Mouse (Mus musculus) neural tube, embryonic 13.5 days (tissue): ENCODE results near the gene Mfsd2b. TPM values are rescaled to one million over a fixed set of nuclear protein-coding genes. Genes with fewer than 3 reads are reported as not detected.
"Not testable (repeated sequence)": the region's sequence is repeated elsewhere in the genome, so short reads cannot be mapped to it uniquely, and the experiment has no call there.

ENCODE experiments used
- ATAC-seq: fragments of 200-750 bp; cut with Nextera tagmentation; 2 replicates; pipeline ENCODE4 v1.8.0; 2017; ENCODE audit warnings: low read depth, mild to moderate bottlenecking, moderate TSS enrichment, moderate library complexity
- H3K27ac ChIP-seq: fragments of 300-500 bp; sonication (generic); replicated peaks from 2 replicates; pipeline ENCODE4 v1.5.1; 2015; ENCODE audit warnings: moderate library complexity, mild to moderate bottlenecking, inconsistent platforms
- H3K27me3 ChIP-seq: fragments of 300-500 bp; sonication (generic); 2 replicates; pipeline ENCODE4 v1.6.1; 2015; ENCODE audit warnings: mild to moderate bottlenecking, inconsistent platforms
- H3K36me3 ChIP-seq: fragments of 300-500 bp; sonication (generic); 2 replicates; pipeline ENCODE4 v1.6.1; 2015; ENCODE audit warnings: mild to moderate bottlenecking, inconsistent platforms
- H3K4me1 ChIP-seq: fragments of 300-500 bp; sonication (generic); replicated peaks from 2 replicates; pipeline ENCODE4 v1.6.1; 2015; ENCODE audit warnings: inconsistent platforms
- H3K4me2 ChIP-seq: fragments of 300-500 bp; sonication (generic); 2 replicates; pipeline ENCODE4 v1.6.1; 2015; ENCODE audit warnings: inconsistent platforms, mild to moderate bottlenecking, moderate library complexity
- H3K4me3 ChIP-seq: fragments of 300-500 bp; sonication (generic); 2 replicates; pipeline ENCODE4 v1.5.1; 2015; ENCODE audit warnings: mild to moderate bottlenecking, inconsistent platforms
- H3K9ac ChIP-seq: fragments of 300-500 bp; sonication (generic); 2 replicates; pipeline ENCODE4 v1.6.1; 2015; ENCODE audit warnings: moderate library complexity, mild to moderate bottlenecking, inconsistent platforms
- H3K9me3 ChIP-seq: fragments of 300-500 bp; sonication (generic); 2 replicates; pipeline ENCODE4 v1.6.1; 2016; ENCODE audit warnings: inconsistent platforms
- WGBS: fragments of 180-500 bp; shearing (Covaris S2); methylation state at CpG from one replicate; pipeline ENCODE4 v1.1.7; 2015; 5-methylcytosine and 5-hydroxymethylcytosine counted together
- polyA plus RNA-seq: library from polyadenylated mRNA; unstranded; fragments of >200 nt; fragmentation: Nextera tagmentation; extraction: Ambion mirVana; gene quantifications from 2 replicates; pipeline ENCODE4 v1.2.1, GENCODE M21; 2015

The Mfsd2b gene
- 2.8 and 3.2 TPM in 2 replicates for polyA plus RNA-seq

DNA sequence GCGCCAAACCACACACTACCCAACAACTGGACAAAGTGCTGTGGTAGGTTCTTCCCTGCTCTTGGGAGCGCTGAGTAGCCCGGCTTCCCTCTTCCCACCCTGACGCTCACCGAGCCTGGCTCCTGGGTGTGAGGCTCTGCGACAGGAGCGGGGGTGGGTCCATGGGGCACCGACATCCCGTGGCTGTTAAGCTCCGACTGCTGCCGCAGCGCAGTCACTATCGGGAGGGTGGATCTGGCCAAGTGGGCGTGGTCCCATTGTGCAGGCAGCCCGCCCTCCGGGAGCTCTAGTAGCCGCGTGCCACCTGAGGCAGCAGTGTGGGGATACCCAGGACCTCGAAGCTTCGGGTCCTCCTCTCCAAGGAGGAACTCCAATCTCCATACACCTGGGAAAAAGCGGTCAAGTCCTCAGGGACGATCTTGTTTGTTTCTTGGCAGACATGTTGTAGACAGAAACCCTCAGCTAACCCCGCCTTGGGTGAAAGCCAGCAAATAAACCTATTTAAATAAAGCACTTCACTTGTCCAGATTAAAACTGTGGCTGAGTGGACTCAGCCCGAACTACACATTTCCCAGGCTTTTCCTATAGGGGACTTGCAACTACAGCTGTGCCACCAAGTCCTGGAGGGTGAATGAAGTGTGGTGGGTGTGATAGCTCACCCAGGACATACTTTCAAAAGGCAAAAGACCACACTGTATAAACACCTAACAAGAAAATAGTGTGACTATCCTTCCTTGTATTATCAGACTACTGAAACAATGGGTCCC lies at the start of gene Mfsd2b:
TSS of gene Mfsd2b (minus strand) at position 199 of the 767 bp plus-strand sequence.
- H3K9me3 ChIP-seq: no peaks in the 10 kb centered on the region
- peak; percentile 89 for ATAC-seq
- H3K36me3 ChIP-seq: peaks cover 10% of the 10 kb centered on the region
- peaks cover 11% of the 10 kb centered on the region for H3K4me1 ChIP-seq
- WGBS: 4% methylated on average over 24 of the region's 24 CpGs
- 0 out of 2 replicates have a peak, but pooled peaks cover 5% of the 10 kb centered on the region for H3K27me3 ChIP-seq
- H3K27ac ChIP-seq: no peak within 1 kb of the TSS
- H3K4me2 ChIP-seq: peak within 1 kb of the TSS; percentile 84
- peak within 1 kb of the TSS; percentile 71 for H3K9ac ChIP-seq
- peak within 1 kb of the TSS; percentile 40 for H3K4me3 ChIP-seq

DNA sequence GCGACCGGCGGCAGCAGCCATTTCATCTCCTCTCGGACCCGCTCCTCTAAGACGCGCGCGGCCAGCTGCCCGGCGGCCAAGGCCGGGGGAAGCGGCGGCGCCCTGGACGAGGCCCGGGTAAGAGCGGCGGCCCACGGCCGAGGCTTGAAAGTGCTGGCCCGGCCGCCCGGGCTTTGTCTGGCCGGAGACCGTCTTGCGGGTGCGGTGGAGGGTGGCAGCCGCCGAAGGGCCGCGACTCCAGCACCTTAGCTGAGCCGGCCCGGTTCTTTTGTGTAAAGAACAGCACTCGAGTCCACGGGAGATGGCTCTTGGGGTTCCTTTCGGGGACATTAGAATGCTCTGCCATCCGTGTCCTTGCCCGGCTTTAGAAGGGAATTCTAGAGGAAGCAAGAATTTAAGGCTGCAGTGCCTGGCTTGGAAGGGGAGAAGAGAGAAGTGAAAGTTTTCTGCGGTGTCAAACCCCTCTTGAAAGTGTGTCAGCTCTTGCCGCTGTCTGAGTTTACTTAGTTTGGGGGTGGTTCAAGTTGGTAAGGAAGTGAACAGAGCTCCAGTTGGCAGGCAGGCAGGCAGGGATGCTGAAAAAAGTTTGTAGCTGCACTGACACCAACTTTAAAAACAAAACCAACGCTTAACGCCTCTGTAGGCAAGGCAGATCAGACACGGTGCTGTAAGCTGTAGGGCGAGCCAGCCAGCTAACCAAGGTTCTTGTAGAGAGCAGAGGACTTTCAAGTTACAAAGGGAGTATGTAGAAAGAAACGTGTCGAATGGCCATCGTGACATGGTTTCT lies 43.8 kb upstream of the Mfsd2b start:
- Histone ChIP-seq H3K27ac (peak overlapping the region; percentile 99), H3K4me2 (peak overlapping the region; percentile 72), H3K9ac (peak overlapping the region; percentile 99), H3K4me3 (peak overlapping the region; percentile 96), H3K9me3 (no peaks in the 10 kb centered on the region), H3K36me3 (no peaks in the 10 kb centered on the region), H3K4me1 (peaks cover 29% of the 10 kb centered on the region), H3K27me3 (no peaks in the 10 kb centered on the region)
- under 1% methylated on average over 47 of the region's 48 CpGs for WGBS
- peak; percentile 72 for ATAC-seq

DNA sequence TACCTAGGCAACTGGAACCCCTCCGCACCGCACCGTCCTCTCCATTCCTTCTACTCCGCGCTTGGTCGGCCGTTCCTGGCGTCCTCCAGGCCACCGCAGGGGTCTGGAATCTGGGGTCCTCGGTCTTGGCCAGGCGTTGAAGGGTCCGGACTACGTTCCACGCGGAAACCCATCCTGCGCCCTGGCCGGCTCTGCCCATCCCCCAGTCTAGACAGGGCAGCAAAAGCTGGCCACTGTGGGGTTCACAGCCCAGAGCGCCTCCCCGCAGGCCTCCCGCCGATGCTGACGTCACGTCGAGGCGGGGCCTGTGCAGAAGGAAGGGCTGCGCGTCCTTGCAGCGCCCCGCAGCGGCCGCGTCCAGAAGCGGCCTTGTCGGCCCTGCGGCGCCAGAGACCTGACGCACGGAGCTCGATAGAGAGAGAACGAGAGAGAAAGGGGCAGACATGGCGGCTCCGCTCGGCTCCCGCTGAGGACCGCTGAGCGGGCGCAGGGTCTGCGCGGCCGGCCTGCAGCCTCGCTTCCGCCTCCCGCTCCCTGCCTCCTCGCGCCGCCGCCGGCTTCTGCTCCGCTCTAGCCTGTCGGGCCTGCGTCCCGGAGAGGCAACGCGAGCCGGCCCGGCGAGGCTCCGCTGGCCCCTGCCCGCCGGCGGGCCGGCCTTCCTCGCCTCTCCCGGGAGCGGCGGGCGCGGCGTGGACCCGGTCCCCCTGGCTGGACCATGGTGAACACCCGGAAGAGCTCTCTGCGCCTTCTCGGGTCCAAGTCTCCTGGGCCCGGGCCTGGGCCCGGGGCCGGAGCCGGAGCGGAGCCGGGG lies 43.0 kb upstream of the Mfsd2b start, which contains the start of gene Atad2b:
TSS of gene Atad2b (plus strand) at position 360 of the 811 bp plus-strand sequence.
- Histone ChIP-seq H3K27ac (peak within 1 kb of the TSS; percentile 99), H3K4me3 (peak within 1 kb of the TSS; percentile 96), H3K4me2 (peak within 1 kb of the TSS; percentile 72), H3K9me3 (no peaks in the 10 kb centered on the region), H3K36me3 (no peaks in the 10 kb centered on the region), H3K27me3 (no peaks in the 10 kb centered on the region), H3K4me1 (peaks cover 29% of the 10 kb centered on the region), H3K9ac (peak within 1 kb of the TSS; percentile 99)
- WGBS: under 1% methylated on average over 81 of the region's 89 CpGs
- peak; percentile 98 for ATAC-seq

DNA sequence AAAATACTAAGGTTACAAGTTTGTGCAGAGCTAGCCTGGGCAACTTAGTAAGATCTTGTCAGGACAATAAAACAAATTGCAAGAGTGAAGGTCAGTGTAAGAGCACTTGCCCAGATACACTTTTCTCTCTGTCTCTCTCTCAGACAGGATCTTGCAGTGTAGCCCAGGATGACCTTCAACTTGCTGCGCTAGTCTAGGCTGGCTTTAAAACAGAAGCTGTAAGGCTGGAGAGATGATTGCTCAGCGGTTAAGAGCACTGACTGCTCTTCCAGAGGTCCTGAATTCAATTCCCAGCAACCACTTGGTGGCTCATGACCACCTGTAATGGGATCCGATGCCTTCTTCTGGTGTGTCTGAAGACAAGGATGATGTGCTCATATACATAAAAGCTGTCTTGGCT lies 40.8 kb upstream of the Mfsd2b start:
- Histone ChIP-seq H3K9me3 (no peaks in the 10 kb centered on the region), H3K9ac (no peak overlapping the region), H3K4me2 (no peak overlapping the region), H3K4me3 (no peak overlapping the region), H3K27ac (no peak overlapping the region), H3K4me1 (peaks cover 21% of the 10 kb centered on the region), H3K27me3 (no peaks in the 10 kb centered on the region), H3K36me3 (no peaks in the 10 kb centered on the region)
- 79% methylated on average over 3 of the region's 3 CpGs for WGBS
- no peak for ATAC-seq

DNA sequence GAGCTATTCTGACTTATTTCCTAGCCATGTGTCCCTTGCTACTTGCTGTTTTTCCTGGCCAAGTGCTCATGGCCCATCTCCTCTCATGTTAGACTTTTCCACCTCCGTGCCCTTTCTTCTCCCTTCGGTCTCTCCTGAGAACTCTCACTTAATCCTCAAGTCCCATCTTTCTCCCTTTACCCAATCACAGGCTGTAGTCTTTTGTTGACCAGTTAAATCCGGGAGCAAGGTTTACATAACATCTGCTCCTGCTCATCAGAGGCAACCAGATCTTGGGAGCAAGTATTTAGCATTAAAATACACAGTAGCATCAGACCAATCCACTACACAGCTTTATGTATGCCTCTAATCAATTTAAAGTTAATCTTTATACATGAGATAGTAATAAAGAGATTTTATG lies 40.3 kb upstream of the Mfsd2b start:
- H3K36me3 ChIP-seq: no peaks in the 10 kb centered on the region
- no peak for ATAC-seq
- H3K27ac ChIP-seq: no peak overlapping the region
- 56% methylated on average over 3 of the region's 3 CpGs for WGBS
- H3K4me2 ChIP-seq: no peak overlapping the region
- H3K27me3 ChIP-seq: no peaks in the 10 kb centered on the region
- peaks cover 16% of the 10 kb centered on the region for H3K4me1 ChIP-seq
- no peak overlapping the region for H3K4me3 ChIP-seq
- no peak overlapping the region for H3K9ac ChIP-seq
- no peaks in the 10 kb centered on the region for H3K9me3 ChIP-seq

DNA sequence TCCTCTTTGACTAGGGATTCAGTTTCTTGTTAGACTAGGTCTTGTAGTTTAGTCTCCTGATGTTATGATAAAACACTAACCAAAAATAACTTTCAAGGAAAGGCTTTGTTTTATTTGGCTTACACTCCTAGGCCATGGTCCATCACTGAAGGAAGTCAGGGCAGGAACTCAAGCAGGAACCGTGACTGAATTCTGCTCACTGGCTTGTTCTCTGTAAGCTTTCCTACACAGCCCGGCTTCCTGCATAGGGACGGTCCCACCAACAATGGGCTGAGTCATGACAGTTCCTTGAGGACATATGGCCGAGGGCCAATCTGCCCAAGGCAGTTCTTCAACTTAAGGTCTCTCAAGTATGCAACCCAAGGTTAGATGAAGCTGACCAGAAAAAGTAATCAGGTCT lies 37.6 kb upstream of the Mfsd2b start:
- no peaks in the 10 kb centered on the region for H3K27me3 ChIP-seq
- 81% methylated on average over 4 of the region's 4 CpGs for WGBS
- no peaks in the 10 kb centered on the region for H3K9me3 ChIP-seq
- ATAC-seq: no peak
- H3K36me3 ChIP-seq: no peaks in the 10 kb centered on the region
- H3K4me1 ChIP-seq: peaks cover 4% of the 10 kb centered on the region; the same call in 1 of the 2 replicates
- H3K9ac ChIP-seq: no peak overlapping the region
- H3K4me3 ChIP-seq: no peak overlapping the region
- no peak overlapping the region for H3K27ac ChIP-seq
- no peak overlapping the region for H3K4me2 ChIP-seq

DNA sequence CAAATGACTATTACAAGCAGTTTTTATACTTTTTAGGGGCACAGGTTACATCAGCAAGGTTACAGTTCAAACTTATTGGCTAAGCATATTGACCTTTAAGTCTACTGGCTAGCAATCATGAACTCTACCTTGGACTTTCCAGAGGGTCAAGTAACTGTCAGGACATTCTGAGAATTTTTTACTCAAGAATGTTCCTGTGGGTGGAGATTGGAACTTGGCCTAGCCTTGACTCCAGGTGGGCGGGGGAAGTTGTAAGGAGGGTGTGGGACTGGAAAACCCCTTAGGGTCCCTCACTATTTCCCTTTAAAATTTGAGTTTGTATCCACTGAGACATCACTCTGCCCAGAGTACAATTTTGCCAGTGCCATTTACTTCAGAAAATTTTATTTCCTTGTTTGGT lies 36.3 kb upstream of the Mfsd2b start:
- not testable (repeated sequence) for H3K4me2 ChIP-seq, H3K9me3 ChIP-seq, H3K27ac ChIP-seq, H3K9ac ChIP-seq, H3K4me3 ChIP-seq, ATAC-seq, H3K36me3 ChIP-seq, H3K27me3 ChIP-seq
- WGBS: 91% methylated on average over 1 of the region's 1 CpGs
- H3K4me1 ChIP-seq: peaks cover 11% of the 10 kb centered on the region; the same call in 1 of the 2 replicates

DNA sequence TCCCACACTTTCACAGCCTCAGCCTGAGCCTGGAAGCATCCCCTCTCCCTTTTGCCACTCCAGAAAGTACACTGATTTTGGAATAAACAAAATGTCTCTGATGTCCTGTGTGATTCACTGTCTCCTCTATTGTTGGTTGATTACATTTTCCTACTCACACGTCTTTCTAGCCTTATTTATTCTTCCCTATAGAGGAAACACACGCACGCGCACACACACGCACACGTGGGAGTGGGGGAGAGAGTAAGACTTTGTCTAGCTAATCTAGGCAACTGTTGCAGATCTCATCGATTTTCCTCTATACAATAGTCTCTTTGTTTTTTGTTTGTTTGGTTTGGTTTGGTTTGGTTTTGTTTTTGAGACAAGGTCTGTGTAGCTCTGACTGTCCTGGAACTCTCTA lies 34.2 kb upstream of the Mfsd2b start:
- Histone ChIP-seq H3K4me1 (peaks cover 11% of the 10 kb centered on the region; the same call in 1 of the 2 replicates), H3K4me2 (no peak overlapping the region), H3K27me3 (no peaks in the 10 kb centered on the region), H3K4me3 (no peak overlapping the region), H3K27ac (no peak overlapping the region), H3K9ac (no peak overlapping the region), H3K36me3 (no peaks in the 10 kb centered on the region), H3K9me3 (no peaks in the 10 kb centered on the region)
- WGBS: 94% methylated on average over 7 of the region's 7 CpGs
- no peak for ATAC-seq

DNA sequence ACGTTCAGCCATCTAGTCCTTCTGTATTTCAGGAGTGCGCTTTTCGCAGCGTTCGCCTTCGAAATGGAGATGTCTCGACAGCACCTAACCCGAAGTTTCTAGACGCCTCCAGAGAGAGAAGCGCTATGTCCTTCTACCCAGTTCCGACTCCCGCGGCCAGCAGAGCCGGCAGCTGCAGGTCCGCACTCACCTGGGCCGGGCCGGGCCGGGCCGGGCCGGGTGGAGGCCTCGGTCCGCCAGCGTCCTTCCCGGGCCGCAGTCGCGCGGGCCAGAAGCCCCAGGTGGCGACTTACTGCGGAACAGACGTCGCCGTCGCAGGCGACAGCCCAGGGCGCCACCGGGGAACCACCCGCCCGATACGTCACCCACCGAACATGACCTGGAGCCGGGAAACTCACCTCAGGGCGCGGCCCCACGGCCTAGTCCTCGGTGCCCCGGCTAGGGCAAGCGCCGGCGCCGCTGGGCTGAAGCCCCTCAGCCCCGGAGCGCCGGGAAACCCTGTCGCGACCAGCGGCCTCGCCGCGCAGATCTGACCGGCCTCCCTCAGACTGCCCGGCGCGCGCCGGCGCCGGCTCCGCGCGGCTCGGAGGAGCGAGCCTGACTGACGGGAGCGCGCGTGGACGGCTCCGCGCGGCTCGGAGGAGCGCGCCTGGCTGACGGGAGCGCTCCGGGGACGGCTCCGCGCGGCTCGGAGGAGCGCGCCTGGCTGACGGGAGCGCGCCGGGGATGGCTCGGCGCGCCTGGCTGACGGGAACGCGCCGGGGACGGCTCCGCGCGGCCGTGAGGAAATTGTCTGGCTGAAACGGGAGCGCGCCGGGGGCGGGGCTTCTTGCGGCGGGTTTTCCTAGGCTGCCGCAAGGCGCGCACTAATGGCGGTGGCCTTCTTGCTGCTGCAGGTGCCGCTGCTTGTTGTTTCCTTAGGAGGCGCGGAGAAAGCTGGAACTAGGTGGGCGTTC lies 33.1 kb upstream of the Mfsd2b start, which contains the start of gene Ubxn2a:
TSS of gene Ubxn2a (minus strand) at position 755 of the 956 bp plus-strand sequence.
- peak within 1 kb of the TSS; percentile 89 for H3K27ac ChIP-seq
- under 1% methylated on average over 119 of the region's 125 CpGs for WGBS

DNA sequence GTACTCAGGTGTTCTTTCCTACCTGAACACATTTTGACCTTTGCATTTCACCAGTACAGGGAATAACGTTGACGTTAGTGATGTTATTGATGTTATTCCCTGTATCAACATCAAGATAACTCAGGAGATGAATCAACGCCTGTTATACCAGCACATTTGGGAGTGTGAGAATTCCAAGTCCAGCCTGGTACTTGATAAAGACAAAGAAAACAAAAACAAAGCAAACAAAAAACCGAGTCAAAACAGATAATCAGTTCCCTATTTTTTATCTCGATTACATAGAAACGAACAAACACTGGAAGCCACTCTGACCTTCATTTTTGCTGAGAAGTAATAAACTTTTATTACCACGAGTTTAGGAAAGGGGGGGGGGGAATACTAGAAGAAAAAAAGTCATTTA lies 32.3 kb upstream of the Mfsd2b start:
- 55% methylated on average over 7 of the region's 7 CpGs for WGBS
- no peak overlapping the region for H3K27ac ChIP-seq
- H3K4me2 ChIP-seq: peak overlapping the region; percentile 77
- peak overlapping the region; percentile 91 for H3K9ac ChIP-seq
- H3K36me3 ChIP-seq: peaks cover 4% of the 10 kb centered on the region
- H3K9me3 ChIP-seq: no peaks in the 10 kb centered on the region
- no peaks in the 10 kb centered on the region for H3K27me3 ChIP-seq
- ATAC-seq: no peak
- H3K4me3 ChIP-seq: peak overlapping the region; percentile 72
- peaks cover 11% of the 10 kb centered on the region; the same call in 1 of the 2 replicates for H3K4me1 ChIP-seq

More for the DNA sequence above, 33.1 kb upstream of the Mfsd2b start, which contains the start of gene Ubxn2a:
- Histone ChIP-seq H3K4me3 (peak within 1 kb of the TSS; percentile 72), H3K9me3 (no peaks in the 10 kb centered on the region), H3K4me2 (peak within 1 kb of the TSS; percentile 77), H3K9ac (peak within 1 kb of the TSS; percentile 91), H3K27me3 (no peaks in the 10 kb centered on the region), H3K36me3 (no peaks in the 10 kb centered on the region), H3K4me1 (peaks cover 11% of the 10 kb centered on the region; the same call in 1 of the 2 replicates)
- peak; percentile 96 for ATAC-seq
